Mouse (Mus musculus): ENCODE measurements around the gene Rbms1.

DNA sequence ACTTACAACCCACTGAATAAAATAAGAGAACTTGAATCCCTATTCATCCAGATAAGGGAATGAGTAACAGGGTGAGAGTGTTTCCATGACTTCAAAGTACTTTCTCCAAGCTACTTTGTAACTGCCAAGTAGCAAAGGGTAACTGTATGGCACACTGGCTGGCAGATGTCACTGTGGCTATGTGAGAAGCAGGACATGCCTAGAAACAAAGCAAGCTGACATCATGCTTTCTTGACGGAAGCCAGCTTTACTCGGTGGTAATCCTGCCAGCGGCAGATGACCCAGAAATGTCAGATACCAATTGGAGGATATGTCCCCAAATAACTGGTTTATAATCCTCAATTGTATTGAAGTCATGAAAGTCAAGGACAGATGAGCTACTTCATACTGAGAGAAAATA, 218.3 kb downstream of the Rbms1 start:
- TF ChIP-seq USF1 (IDR thresholded peaks at IDR 0.05; ENCODE audit: low read depth, low read length) (no peak), POLR2A (IDR thresholded peaks at IDR 0.05; ENCODE audit: control insufficient read depth in 1 of 2, insufficient read depth in 1 of 2, low read depth in 1 of 2, low read length in 2 of 2, poor library complexity in 1 of 2) (no peak)
